Mouse (Mus musculus): ENCODE measurements around the gene Kcnab1.

DNA sequence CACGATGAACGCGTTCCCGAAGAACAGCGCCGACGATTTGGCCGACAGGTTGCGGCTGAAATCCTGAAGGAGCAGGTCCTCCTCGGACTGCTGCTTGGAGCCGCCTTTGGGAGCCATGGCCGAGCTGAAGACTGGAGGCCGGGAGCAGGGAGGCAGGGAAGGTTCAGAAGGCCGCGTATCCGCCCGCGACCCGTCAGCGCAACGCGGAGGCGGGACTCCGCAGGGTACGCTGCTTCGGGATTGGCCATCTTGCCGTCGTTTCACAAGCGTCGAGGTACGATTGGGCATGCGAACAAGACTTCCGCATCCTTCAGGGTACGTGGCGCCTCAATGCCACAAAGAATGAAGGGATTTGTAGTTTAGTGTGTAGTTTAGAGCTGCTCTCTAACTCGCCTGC is 283.2 kb downstream of the Kcnab1 start, which contains the start of gene Ssr3:
- TF ChIP-seq CTCF (IDR thresholded peaks at IDR 0.05; ENCODE audit: borderline replicate concordance, extremely low read depth, insufficient read depth, insufficient read length): no peak
- no peak; the same call in 1 of the 2 replicates for TF ChIP-seq POLR2A (IDR thresholded peaks at IDR 0.05; ENCODE audit: borderline replicate concordance, extremely low read depth, insufficient read depth, insufficient read length, poor library complexity, severe bottlenecking)

Measured in brain, embryonic 14.5 days (tissue).